Mouse (Mus musculus) regulatory T cell (primary cell): ENCODE measurements around the gene Col19a1.

Experiments used
- in situ Hi-C: fragments of 300-600 bp; cut with MboI, MseI; formaldehyde crosslinking; loops from one replicate; pipeline ENCODE4 v1.15.1; 2025; ENCODE audit warnings: high pct_unique_total_duplicates

Gene Col19a1

GRCm38 (mm10) chr1:24461305-24461887 lies 125.9 kb downstream of the Col19a1 start:
- in situ Hi-C loops, result no loop called here

GRCm38 (mm10) chr1:24458015-24458414 lies 129.3 kb downstream of the Col19a1 start:
- in situ Hi-C loops, result no loop called here

- in situ Hi-C loops, result no loop called here
These were observed 134.6 kb downstream of the Col19a1 start for GRCm38 (mm10) chr1:24452572-24453269.

- in situ Hi-C loops, result no loop called here
These were observed 135.1 kb downstream of the Col19a1 start for GRCm38 (mm10) chr1:24452159-24452558.

GRCm38 (mm10) chr1:24437425-24437824 lies 149.8 kb downstream of the Col19a1 start:
- in situ Hi-C loops, result no loop called here

- in situ Hi-C loops, result no loop called here
These were observed 159.0 kb downstream of the Col19a1 start for GRCm38 (mm10) chr1:24428306-24428705.

GRCm38 (mm10) chr1:24378125-24378821 lies 209.0 kb downstream of the Col19a1 start:
- in situ Hi-C loops, result no loop called here

GRCm38 (mm10) chr1:24374902-24375301 lies 212.4 kb downstream of the Col19a1 start:
- in situ Hi-C loops, result no loop called here

GRCm38 (mm10) chr1:24373671-24374070 lies 213.6 kb downstream of the Col19a1 start:
- in situ Hi-C loops, result no loop called here

GRCm38 (mm10) chr1:24372471-24373258 lies 214.6 kb downstream of the Col19a1 start:
- in situ Hi-C loops, result no loop called here

GRCm38 (mm10) chr1:24367570-24368517 lies 219.4 kb downstream of the Col19a1 start:
- in situ Hi-C loops, result no loop called here

- in situ Hi-C loops, result no loop called here
These were observed 222.5 kb downstream of the Col19a1 start for GRCm38 (mm10) chr1:24364775-24365174.

GRCm38 (mm10) chr1:24361990-24362635 lies 225.2 kb downstream of the Col19a1 start:
- in situ Hi-C loops, result no loop called here

GRCm38 (mm10) chr1:24349462-24350217 lies 237.6 kb downstream of the Col19a1 start:
- in situ Hi-C loops, result no loop called here

- in situ Hi-C loops, result no loop called here
These were observed 239.6 kb downstream of the Col19a1 start for GRCm38 (mm10) chr1:24347621-24348160.

- in situ Hi-C loops, result no loop called here
These were observed 249.6 kb downstream of the Col19a1 start for GRCm38 (mm10) chr1:24337556-24338275.

- in situ Hi-C loops, result no loop called here
These were observed 251.2 kb downstream of the Col19a1 start for GRCm38 (mm10) chr1:24336051-24336450.

GRCm38 (mm10) chr1:24316961-24317589 lies 270.2 kb downstream of the Col19a1 start:
- in situ Hi-C loops, result no loop called here
